13 mouse cellular contexts compared by ENCODE assay signal in the genomic region with DNA sequence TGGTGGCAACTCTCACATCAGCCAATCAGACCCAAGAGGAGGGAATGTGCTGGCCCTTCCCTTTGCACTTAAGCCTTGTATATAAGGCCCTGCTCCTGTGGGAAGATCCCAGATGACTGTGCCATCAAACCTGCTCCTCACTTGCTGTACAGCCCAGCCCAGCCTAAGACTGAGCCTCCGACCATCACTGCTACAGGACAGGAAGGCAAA. TPM values are rescaled to one million over a fixed set of nuclear protein-coding genes. Genes with fewer than 3 reads are reported as not detected.
DNase-seq lines count a peak whose midpoint lies in the region; ATAC-seq and TF ChIP-seq lines count a peak whose summit lies in the region.
"Had no signal": no experiment of that assay in that cellular context is flagged by ENCODE, and none has a peak within 500 bp of the region (broad histone marks: within the 10 kb centered on the region; RNA-seq: fewer than 3 reads in every experiment).

Gene Card14 (plus strand): TSS at position 111 of the 210 bp plus-strand sequence.

- DNase-seq in heart, adult 2 months: no peak
- no peak for DNase-seq in neural tube, embryonic 11.5 days (ENCODE audit: low spot score)
- no peak for DNase-seq in neural tube, embryonic 10.5 days (ENCODE audit: extremely low spot score, low spot score)
- DNase-seq in left cerebral cortex, adult 18-20 months (ENCODE audit: low spot score in 2 of 2): no peak
- DNase-seq in frontal cortex, postnatal 14 days (ENCODE audit: low spot score in 2 of 2): no peak
- DNase-seq: adrenal gland, adult 2 months; cerebellum, adult 11-12 months; kidney, adult 18-20 months had no signal

- intact Hi-C loops in heart, adult 2 months (cut with DNase I): no loop called here

- H3K4me3 ChIP-seq in heart, embryonic 14.5 days (ENCODE audit: control insufficient read depth in 1 of 2, insufficient read depth in 1 of 2, low read depth in 1 of 2, low read length in 2 of 2): no peak within 1 kb of the TSS
- no peak within 1 kb of the TSS for H3K4me3 ChIP-seq in heart, adult 2 months
- no peak within 1 kb of the TSS for H3K4me3 ChIP-seq in neural tube, embryonic 11.5 days (ENCODE audit: low read depth, low read length)
- H3K4me3 ChIP-seq in limb, embryonic 12.5 days (replicated peaks): no peak within 1 kb of the TSS
- H3K4me3 ChIP-seq: forebrain, embryonic 13.5 days had no signal

- WGBS in heart, embryonic 14.5 days: 65% methylated on average over 1 of the region's 1 CpGs
- 64% methylated on average over 1 of the region's 1 CpGs for WGBS in heart, adult 2 months
- 25% methylated on average over 1 of the region's 1 CpGs for WGBS in neural tube, embryonic 11.5 days
- WGBS in limb, embryonic 12.5 days: 41% methylated on average over 1 of the region's 1 CpGs

- peaks cover 19 to 20% of the 10 kb centered on the region in 2 experiments for H3K4me1 ChIP-seq in heart, embryonic 14.5 days (ENCODE audit: control insufficient read depth in 2 of 2, insufficient read depth in 2 of 2, low read length in 2 of 2)
- H3K4me1 ChIP-seq in heart, adult 2 months (ENCODE audit: control insufficient read depth, insufficient read depth, low read length): no peaks in the 10 kb centered on the region
- H3K4me1 ChIP-seq in neural tube, embryonic 11.5 days (ENCODE audit: control insufficient read depth, insufficient read depth, low read length): 0 out of 2 replicates have a peak, but pooled peaks cover 3% of the 10 kb centered on the region
- H3K4me1 ChIP-seq in limb, embryonic 12.5 days (replicated peaks): peaks cover 13% of the 10 kb centered on the region
- H3K4me1 ChIP-seq: forebrain, embryonic 13.5 days had no signal

- peak within 1 kb of the TSS; percentile 11; the same call in 1 of the 2 replicates for H3K4me2 ChIP-seq in heart, embryonic 14.5 days (ENCODE audit: low read length)
- H3K4me2 ChIP-seq in neural tube, embryonic 11.5 days (ENCODE audit: low read depth): no peak within 1 kb of the TSS
- H3K4me2 ChIP-seq in limb, embryonic 12.5 days: peak within 1 kb of the TSS; percentile 25
- H3K4me2 ChIP-seq: forebrain, embryonic 13.5 days; midbrain, embryonic 11.5 days had no signal

- peak within 1 kb of the TSS; percentile 87 to 89 for H3K27ac ChIP-seq in heart, embryonic 14.5 days (replicated peaks in 1 of 2; ENCODE audit: control insufficient read depth in 1 of 2, insufficient read depth in 1 of 2, low read depth in 2 of 2, low read length in 2 of 2)
- no peak within 1 kb of the TSS for H3K27ac ChIP-seq in heart, adult 2 months
- no peak within 1 kb of the TSS for H3K27ac ChIP-seq in neural tube, embryonic 11.5 days (ENCODE audit: low read depth, low read length)
- H3K27ac ChIP-seq in limb, embryonic 12.5 days: peak within 1 kb of the TSS; percentile 51; the same call in 1 of the 2 replicates
- H3K27ac ChIP-seq: forebrain, embryonic 13.5 days had no signal

- TF ChIP-seq POLR2A in heart, adult 2 months (IDR thresholded peaks at IDR 0.05; ENCODE audit: insufficient read depth, low read depth, low read length): no peak

- H3K9me3 ChIP-seq in heart, embryonic 14.5 days (ENCODE audit: control insufficient read depth, low read length): no peaks in the 10 kb centered on the region
- no peaks in the 10 kb centered on the region for H3K9me3 ChIP-seq in neural tube, embryonic 11.5 days (ENCODE audit: control insufficient read depth, low read length)
- H3K9me3 ChIP-seq in limb, embryonic 12.5 days: no peaks in the 10 kb centered on the region
- H3K9me3 ChIP-seq: forebrain, embryonic 13.5 days; G1E had no signal

- 0 out of 2 replicates have a peak, but pooled peaks cover 4% of the 10 kb centered on the region for H3K27me3 ChIP-seq in heart, embryonic 14.5 days (ENCODE audit: control insufficient read depth, insufficient read depth, low read length)
- H3K27me3 ChIP-seq in heart, adult 2 months (ENCODE audit: control insufficient read depth, insufficient read depth, low read length): no peaks in the 10 kb centered on the region
- no peaks in the 10 kb centered on the region for H3K27me3 ChIP-seq in neural tube, embryonic 11.5 days (ENCODE audit: control insufficient read depth, insufficient read depth, low read length)
- H3K27me3 ChIP-seq in limb, embryonic 12.5 days: peaks cover 47% of the 10 kb centered on the region

- TF ChIP-seq EP300 in heart, adult 2 months (IDR thresholded peaks at IDR 0.05; ENCODE audit: insufficient read depth, low read depth, low read length): no peak

- H3K79me2 ChIP-seq in heart, adult 2 months (replicated peaks; ENCODE audit: control insufficient read depth, insufficient read depth, low read length): no peaks in the 10 kb centered on the region

- ATAC-seq in heart, embryonic 14.5 days (ENCODE audit: insufficient number of reproducible peaks, insufficient read depth, low FRiP score, low read depth): no peak
- ATAC-seq in neural tube, embryonic 11.5 days (ENCODE audit: insufficient read depth, low FRiP score, low TSS enrichment): no peak
- no peak for ATAC-seq in limb, embryonic 12.5 days (ENCODE audit: insufficient number of reproducible peaks, insufficient read depth, low FRiP score, low TSS enrichment, low read depth)
- ATAC-seq: forebrain, embryonic 13.5 days had no signal

- H3K9ac ChIP-seq in heart, embryonic 14.5 days (ENCODE audit: low read length): peak within 1 kb of the TSS; percentile 25; the same call in 1 of the 2 replicates
- no peak within 1 kb of the TSS for H3K9ac ChIP-seq in heart, adult 2 months (ENCODE audit: low read depth, low read length)
- H3K9ac ChIP-seq in neural tube, embryonic 11.5 days (ENCODE audit: low read length): 0 out of 2 replicates have a peak within 1 kb of the TSS, but pooled peaks have one; percentile 0
- H3K9ac ChIP-seq in limb, embryonic 12.5 days (replicated peaks): peak within 1 kb of the TSS; percentile 18; the same call in 1 of the 2 replicates
- H3K9ac ChIP-seq: forebrain, embryonic 13.5 days had no signal

- H3K36me3 ChIP-seq in heart, embryonic 14.5 days (ENCODE audit: control insufficient read depth, insufficient read depth, low read length): no peaks in the 10 kb centered on the region
- no peaks in the 10 kb centered on the region for H3K36me3 ChIP-seq in heart, adult 2 months (ENCODE audit: control insufficient read depth, insufficient read depth, low read length)
- H3K36me3 ChIP-seq in neural tube, embryonic 11.5 days (ENCODE audit: control insufficient read depth, insufficient read depth, low read length): no peaks in the 10 kb centered on the region
- H3K36me3 ChIP-seq in limb, embryonic 12.5 days: no peaks in the 10 kb centered on the region
- H3K36me3 ChIP-seq: G1E had no signal

- no peak for TF ChIP-seq CTCF in heart, adult 2 months (IDR thresholded peaks at IDR 0.05)

RNA-seq across cellular contexts. Expression of gene Card14, which starts in this region (rescaled TPM):
- polyA plus RNA-seq in heart, embryonic 14.5 days (2014; fragmentation: Nextera tagmentation; extraction: Ambion mirVana): 0.39 and 0.51 TPM in 2 replicates
- under 1 TPM in 1 of 2 experiments, not detected in 1; 0.11 TPM for total RNA-seq in heart, adult 2 months (2021)
- polyA plus RNA-seq in heart, adult 2 months (2012; rRNA removed): 0.12 and 0.33 TPM in 2 replicates
- not detected in 2 replicates for polyA plus RNA-seq in neural tube, embryonic 11.5 days (2014; fragmentation: Nextera tagmentation; extraction: Ambion mirVana)
- 0.27 and 0.56 TPM in 2 replicates for polyA plus RNA-seq in limb, embryonic 12.5 days (2016; fragmentation: Nextera tagmentation; extraction: Ambion mirVana)
- under 1 TPM; 0.12 to 0.28 TPM for total RNA-seq in left cerebral cortex, adult 18-20 months (2021)
- polyA plus RNA-seq: forebrain, embryonic 13.5 days; G1E; midbrain, embryonic 11.5 days had no signal

Comparison
In these comparisons a context has a peak if more than half of its experiments do, and no peak if none do; other contexts are left out.
1. H3K27ac ChIP-seq: peak in heart, embryonic 14.5 days (2 of 2) and limb, embryonic 12.5 days (single experiment); none in heart, adult 2 months (single experiment) and neural tube, embryonic 11.5 days (single experiment).